Mouse (Mus musculus) limb, embryonic 14.5 days (tissue): ENCODE measurements around the gene Magt1. TPM values are rescaled to one million over a fixed set of nuclear protein-coding genes. Genes with fewer than 3 reads are reported as not detected.

ENCODE experiments used
- ATAC-seq: fragments of 200-750 bp; cut with Nextera tagmentation; 2 replicates; pipeline ENCODE4 v1.8.0; 2017; ENCODE audit warnings: low read depth, moderate number of reproducible peaks, moderate TSS enrichment; ENCODE audit not compliant: low FRiP score
- DNase-seq: peaks from one replicate; pipeline ENCODE4 v3.0.0-alpha.2; 2015; ENCODE audit warnings: low spot score
- H3K27ac ChIP-seq: fragments of 300-500 bp; sonication (generic); replicated peaks from 2 replicates; pipeline ENCODE4 v1.5.1; 2014; ENCODE audit warnings: low read depth, mild to moderate bottlenecking, low read length, moderate library complexity, mixed read lengths
- H3K27me3 ChIP-seq: fragments of 300-500 bp; sonication (generic); 2 replicates; pipeline ENCODE4 v1.6.1; 2014; ENCODE audit warnings: low read length, mixed read lengths; ENCODE audit not compliant: control insufficient read depth, insufficient read depth
- H3K36me3 ChIP-seq: fragments of 300-500 bp; sonication (generic); 2 replicates; pipeline ENCODE4 v1.6.1; 2014; ENCODE audit warnings: mild to moderate bottlenecking, low read length, moderate library complexity, mixed read lengths; ENCODE audit not compliant: control insufficient read depth, insufficient read depth
- H3K4me1 ChIP-seq: fragments of 300-500 bp; sonication (generic); 2 replicates; pipeline ENCODE4 v1.6.1; 2014; ENCODE audit warnings: antibody characterized with exemption, low read length, mixed read lengths; ENCODE audit not compliant: control insufficient read depth, insufficient read depth
- H3K4me2 ChIP-seq: fragments of 300-500 bp; sonication (generic); replicated peaks from 2 replicates; pipeline ENCODE4 v1.6.1; 2014; ENCODE audit warnings: low read depth, mild to moderate bottlenecking, low read length, moderate library complexity; ENCODE audit not compliant: severe bottlenecking
- H3K4me3 ChIP-seq: fragments of 300-500 bp; sonication (generic); replicated peaks from 2 replicates; pipeline ENCODE4 v1.5.1; 2014; ENCODE audit warnings: low read length
- H3K9ac ChIP-seq: fragments of 300-500 bp; sonication (generic); 2 replicates; pipeline ENCODE4 v1.6.1; 2014; ENCODE audit warnings: mild to moderate bottlenecking, low read depth, low read length, moderate library complexity; ENCODE audit not compliant: severe bottlenecking
- H3K9me3 ChIP-seq: fragments of 300-500 bp; sonication (generic); 2 replicates; pipeline ENCODE4 v1.6.1; 2016; ENCODE audit warnings: low read length; ENCODE audit not compliant: control insufficient read depth
- POLR2A ChIP-seq: fragments of 200-500 bp; IDR thresholded peaks from 2 replicates; pipeline ENCODE4 v1.8.0; 2012; ENCODE audit warnings: inconsistent platforms, mild to moderate bottlenecking, moderate library complexity, borderline replicate concordance; ENCODE audit not compliant: insufficient read depth, insufficient read length; ENCODE audit errors: extremely low read depth
- WGBS: fragments of 180-500 bp; shearing (Covaris S2); extraction: QIAGEN DNeasy Blood & Tissue Kit; methylation state at CpG from one replicate; pipeline ENCODE4 v1.1.7; 2014; 5-methylcytosine and 5-hydroxymethylcytosine counted together
- polyA plus RNA-seq, 2 experiments: library from polyadenylated mRNA; depleted of rRNA in 1 of 2; stranded (reverse) in 1 of 2; unstranded in 1 of 2; fragments of >200 nt; fragmentation: Nextera tagmentation in 1 of 2; extraction: Ambion mirVana in 1 of 2; gene quantifications; 2 replicates each; pipeline versions ENCODE4 v1.2.1 to v1.2.3; 2012 to 2014

Gene Magt1
- polyA plus RNA-seq, 2 experiments, result 26.8 to 60.1 TPM

- 88% methylated on average over 2 of the region's 2 CpGs for WGBS
- DNase-seq (no peak), ATAC-seq (no peak)
- H3K4me2 ChIP-seq, result no peak overlapping the region
- TF ChIP-seq POLR2A, result no peak
- H3K9me3 ChIP-seq, result no peaks in the 10 kb centered on the region
- H3K9ac ChIP-seq, result no peak overlapping the region
- H3K4me1 ChIP-seq, result no peaks in the 10 kb centered on the region
- no peak overlapping the region for H3K4me3 ChIP-seq
- no peak overlapping the region for H3K27ac ChIP-seq
- no peaks in the 10 kb centered on the region for H3K36me3 ChIP-seq
- H3K27me3 ChIP-seq, result no peaks in the 10 kb centered on the region
Measured at GRCm38 (mm10) chrX:105921421-105921820, 90.3 kb downstream of the Magt1 start.

Other genes starting within 250 kb of the Magt1 start
- 1.6 and 1.8 TPM in 2 replicates for gene Fgf16, start 247.6 kb downstream of the Magt1 start, polyA plus RNA-seq (2012; rRNA removed)
- 1.2 and 1.6 TPM in 2 replicates for gene Fgf16, start 247.6 kb downstream of the Magt1 start, polyA plus RNA-seq (2014; fragmentation: Nextera tagmentation; extraction: Ambion mirVana)
- gene Atrx, start 82.5 kb downstream of the Magt1 start, polyA plus RNA-seq (2012; rRNA removed), result 80.3 and 87.5 TPM in 2 replicates
- 143 and 173 TPM in 2 replicates for gene Atrx, start 82.5 kb downstream of the Magt1 start, polyA plus RNA-seq (2014; fragmentation: Nextera tagmentation; extraction: Ambion mirVana)
- 241 and 276 TPM in 2 replicates for gene Cox7b, start 3.8 kb upstream of the Magt1 start, polyA plus RNA-seq (2012; rRNA removed)
- 371 and 402 TPM in 2 replicates for gene Cox7b, start 3.8 kb upstream of the Magt1 start, polyA plus RNA-seq (2014; fragmentation: Nextera tagmentation; extraction: Ambion mirVana)
- 10.3 and 10.7 TPM in 2 replicates for gene Atp7a, start 15.4 kb upstream of the Magt1 start, polyA plus RNA-seq (2012; rRNA removed)
- gene Atp7a, start 15.4 kb upstream of the Magt1 start, polyA plus RNA-seq (2014; fragmentation: Nextera tagmentation; extraction: Ambion mirVana), result 30.0 and 34.6 TPM in 2 replicates
- gene Tlr13, start 131.3 kb upstream of the Magt1 start, polyA plus RNA-seq (2012; rRNA removed), result 0.68 and 0.84 TPM in 2 replicates
- gene Tlr13, start 131.3 kb upstream of the Magt1 start, polyA plus RNA-seq (2014; fragmentation: Nextera tagmentation; extraction: Ambion mirVana), result 0.76 and 1.2 TPM in 2 replicates
- 329 and 352 TPM in 2 replicates for gene Pgk1, start 175.2 kb upstream of the Magt1 start, polyA plus RNA-seq (2012; rRNA removed)
- 312 and 332 TPM in 2 replicates for gene Pgk1, start 175.2 kb upstream of the Magt1 start, polyA plus RNA-seq (2014; fragmentation: Nextera tagmentation; extraction: Ambion mirVana)
- 7.8 and 8.2 TPM in 2 replicates for gene Taf9b, start 209.3 kb upstream of the Magt1 start, polyA plus RNA-seq (2012; rRNA removed)
- 8.1 and 10.6 TPM in 2 replicates for gene Taf9b, start 209.3 kb upstream of the Magt1 start, polyA plus RNA-seq (2014; fragmentation: Nextera tagmentation; extraction: Ambion mirVana)
- gene Fnd3c2, start 243.5 kb upstream of the Magt1 start, polyA plus RNA-seq (2012; rRNA removed), result 0.04 TPM in 1 of 2 replicates, not detected in the other
- gene Fnd3c2, start 243.5 kb upstream of the Magt1 start, polyA plus RNA-seq (2014; fragmentation: Nextera tagmentation; extraction: Ambion mirVana), result not detected in 2 replicates